Mouse (Mus musculus): Measurements from ENCODE around the gene Mettl14.

Mettl14 gene

GRCm38 (mm10) chr3:123385486-123386156 lies at the start of gene Mettl14:
Mettl14 (minus strand) TSS chr3:123386108.
- DNase-seq (ENCODE audit: low spot score): peak; percentile 99

GRCm38 (mm10) chr3:123433362-123433761 lies 47.5 kb upstream of the Mettl14 start:
- no peak for DNase-seq (ENCODE audit: low spot score)

- no peak for DNase-seq (ENCODE audit: low spot score)
Measured at GRCm38 (mm10) chr3:123431951-123432674, 46.2 kb upstream of the Mettl14 start.

- no peak for DNase-seq (ENCODE audit: low spot score)
Measured at GRCm38 (mm10) chr3:123429597-123430458, 43.9 kb upstream of the Mettl14 start.

GRCm38 (mm10) chr3:123428005-123428404 lies 42.1 kb upstream of the Mettl14 start:
- DNase-seq (ENCODE audit: low spot score): no peak

GRCm38 (mm10) chr3:123425647-123426046 lies 39.7 kb upstream of the Mettl14 start:
- DNase-seq (ENCODE audit: low spot score): no peak

GRCm38 (mm10) chr3:123413173-123413572 lies 27.3 kb upstream of the Mettl14 start:
- no peak for DNase-seq (ENCODE audit: low spot score)

GRCm38 (mm10) chr3:123411821-123412578 lies 26.1 kb upstream of the Mettl14 start:
- DNase-seq (ENCODE audit: low spot score): no peak

- no peak for DNase-seq (ENCODE audit: low spot score)
Measured at GRCm38 (mm10) chr3:123404945-123405344, 19.0 kb upstream of the Mettl14 start.

GRCm38 (mm10) chr3:123397562-123398481 lies 11.9 kb upstream of the Mettl14 start:
- no peak for DNase-seq (ENCODE audit: low spot score)

- no peak for DNase-seq (ENCODE audit: low spot score)
Measured at GRCm38 (mm10) chr3:123395611-123396010, 9.7 kb upstream of the Mettl14 start.

GRCm38 (mm10) chr3:123391180-123391579 lies 5.3 kb upstream of the Mettl14 start:
- DNase-seq (ENCODE audit: low spot score): no peak

GRCm38 (mm10) chr3:123386157-123386780 lies 361 bp upstream of the Mettl14 start:
- DNase-seq (ENCODE audit: low spot score): peak; percentile 18

GRCm38 (mm10) chr3:123385118-123385485 lies 806 bp downstream of the Mettl14 start:
- peak; percentile 6 for DNase-seq (ENCODE audit: low spot score)

- no peak for DNase-seq (ENCODE audit: low spot score)
Measured at GRCm38 (mm10) chr3:123384435-123384834, 1.5 kb downstream of the Mettl14 start.

- no peak for DNase-seq (ENCODE audit: low spot score)
Measured at GRCm38 (mm10) chr3:123376562-123376961, 9.3 kb downstream of the Mettl14 start.

- peak; percentile 90 for DNase-seq (ENCODE audit: low spot score)
Measured at GRCm38 (mm10) chr3:123371766-123372535, 14.0 kb downstream of the Mettl14 start.

GRCm38 (mm10) chr3:123370927-123371326 lies 15.0 kb downstream of the Mettl14 start:
- DNase-seq (ENCODE audit: low spot score): no peak

GRCm38 (mm10) chr3:123369161-123369560 lies 16.7 kb downstream of the Mettl14 start:
- no peak for DNase-seq (ENCODE audit: low spot score)
